ENCODE assay signal across 9 mouse cellular contexts in the genomic region with DNA sequence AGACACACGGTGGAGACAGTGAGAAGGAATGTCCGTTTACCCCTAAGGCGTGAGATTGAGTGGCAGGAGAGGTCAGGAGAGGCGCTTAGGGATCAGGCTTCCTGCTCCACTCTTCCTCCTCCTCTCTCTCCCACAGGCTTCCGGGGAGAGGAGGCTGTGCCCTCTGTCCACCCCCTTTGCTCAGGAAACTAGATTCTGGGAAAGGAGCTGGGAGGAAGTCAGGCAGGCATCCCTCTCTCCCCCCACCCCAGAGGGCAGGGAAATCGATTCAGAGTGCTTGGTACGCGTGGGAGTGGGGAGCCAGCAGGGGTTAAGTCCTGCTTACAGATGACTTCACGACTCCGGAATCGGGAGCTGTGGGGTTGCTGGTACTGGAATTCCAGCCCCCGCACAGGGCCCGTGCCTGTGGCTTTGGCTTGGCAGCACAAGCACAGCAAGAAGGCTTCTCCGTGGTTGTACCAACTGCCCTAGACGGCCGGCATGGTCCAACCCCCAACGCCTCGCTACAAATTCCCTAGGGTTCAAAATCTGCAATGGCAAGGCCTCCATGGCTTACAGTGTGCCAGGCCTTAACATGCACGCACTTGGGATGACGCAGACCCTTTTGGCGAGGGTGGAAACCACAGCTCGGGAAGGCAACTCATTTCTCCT. TPM values are rescaled to one million over a fixed set of nuclear protein-coding genes. Genes with fewer than 3 reads are reported as not detected.
DNase-seq lines count a peak whose midpoint lies in the region; ATAC-seq and TF ChIP-seq lines count a peak whose summit lies in the region.
"Had no signal": no experiment of that assay in that cellular context is flagged by ENCODE, and none has a peak within 500 bp of the region (broad histone marks: within the 10 kb centered on the region; RNA-seq: fewer than 3 reads in every experiment).

No protein-coding gene starts in this region.

- H3K4me3 ChIP-seq in kidney, adult 2 months (ENCODE audit: insufficient read depth, low read depth, low read length): peak overlapping the region; percentile 18
- H3K4me3 ChIP-seq in lung, postnatal 0 days (ENCODE audit: low read depth, low read length): no peak overlapping the region

- peaks cover 10% of the 10 kb centered on the region for H3K36me3 ChIP-seq in kidney, adult 2 months (ENCODE audit: control insufficient read depth, insufficient read depth, low read length)
- H3K36me3 ChIP-seq in lung, postnatal 0 days (ENCODE audit: insufficient read depth, low read length): peaks cover 13% of the 10 kb centered on the region; the same call in 1 of the 2 replicates

- peak overlapping the region; percentile 2 for H3K4me2 ChIP-seq in lung, postnatal 0 days (replicated peaks; ENCODE audit: low read depth, low read length)

- ATAC-seq in lung, postnatal 0 days: peak; percentile 28
- no peak for ATAC-seq in cerebellum, adult (ENCODE audit: insufficient number of reproducible peaks, low FRiP score, low TSS enrichment)
- ATAC-seq in erythroblast, adult 5-6 weeks (replicated peaks; ENCODE audit: low FRiP score, poor library complexity, severe bottlenecking): no peak

- peaks cover 54% of the 10 kb centered on the region for H3K4me1 ChIP-seq in kidney, adult 2 months (ENCODE audit: control insufficient read depth, insufficient read depth, low read length)
- peaks cover 55% of the 10 kb centered on the region for H3K4me1 ChIP-seq in lung, postnatal 0 days (ENCODE audit: insufficient read depth, low read depth, low read length)

- DNase-seq in embryo, embryonic 10 days (ENCODE audit: low spot score): peak; percentile 60
- DNase-seq in embryo, embryonic 10.5 days (ENCODE audit: low spot score): no peak
- peak; percentile 66 for DNase-seq in gastrocnemius, adult 18-20 months (ENCODE audit: low spot score)
- DNase-seq in kidney, adult 2 months: peak; percentile 78
- DNase-seq in lung, postnatal 0 days (ENCODE audit: low spot score): peak; percentile 58
- DNase-seq in spleen, adult 12 weeks (ENCODE audit: low spot score): no peak

- no peak for TF ChIP-seq CTCF in kidney, adult 2 months (conservative IDR thresholded peaks at IDR 0.05; ENCODE audit: insufficient read depth, insufficient read length, low read depth, low read length)
- TF ChIP-seq CTCF in lung, postnatal 0 days (IDR thresholded peaks at IDR 0.05): no peak; the same call in 1 of the 2 replicates

- no peaks in the 10 kb centered on the region for H3K9me3 ChIP-seq in lung, postnatal 0 days (ENCODE audit: low read length)

- peak overlapping the region; percentile 3; the same call in 1 of the 2 replicates for H3K9ac ChIP-seq in lung, postnatal 0 days (replicated peaks; ENCODE audit: low read depth)

- TF ChIP-seq POLR2A in kidney, adult 2 months (IDR thresholded peaks at IDR 0.05; ENCODE audit: low read depth, low read length): no peak

- peak overlapping the region; percentile 98 for H3K27ac ChIP-seq in kidney, adult 2 months (ENCODE audit: insufficient read depth, low read depth, low read length)
- peak overlapping the region; percentile 81 for H3K27ac ChIP-seq in lung, postnatal 0 days (ENCODE audit: low read length)

- no peaks in the 10 kb centered on the region for H3K27me3 ChIP-seq in kidney, adult 2 months (replicated peaks; ENCODE audit: control insufficient read depth, insufficient read depth, low read length)
- H3K27me3 ChIP-seq in lung, postnatal 0 days (replicated peaks; ENCODE audit: insufficient read depth, low read length): no peaks in the 10 kb centered on the region

- no peak for TF ChIP-seq EP300 in lung, postnatal 0 days (IDR thresholded peaks at IDR 0.05)

- WGBS in kidney, adult 2 months: 10% methylated on average over 22 of the region's 22 CpGs
- 19% methylated on average over 22 of the region's 22 CpGs for WGBS in lung, postnatal 0 days

RNA-seq across cellular contexts. Expression of a gene that starts 11.0 kb away (rescaled TPM):
- total RNA-seq in gastrocnemius, adult 18-20 months (2021): 10 to 100 TPM; 62.6 to 77.3 TPM
- 194 and 212 TPM in 2 replicates for polyA plus RNA-seq in kidney, adult 2 months (2012; rRNA removed)
- polyA plus RNA-seq in lung, postnatal 0 days (2015; fragmentation: Nextera tagmentation; extraction: Ambion mirVana): 217 and 289 TPM in 2 replicates
- 0.38 and 0.42 TPM in 2 replicates for total RNA-seq in erythroblast, adult 5-6 weeks (2015; ENCODE audit: low replicate concordance)
- total RNA-seq in erythroblast, adult 5-6 weeks (2017; ENCODE audit: low replicate concordance): 0.09 and 0.98 TPM in 2 replicates

RNA-seq across cellular contexts. Expression of a gene that starts 24.1 kb away (rescaled TPM):
- 10 to 100 TPM; 26.0 to 26.2 TPM for total RNA-seq in gastrocnemius, adult 18-20 months (2021)
- polyA plus RNA-seq in kidney, adult 2 months (2012; rRNA removed): 94.5 and 122 TPM in 2 replicates
- polyA plus RNA-seq in lung, postnatal 0 days (2015; fragmentation: Nextera tagmentation; extraction: Ambion mirVana): 63.5 and 66.2 TPM in 2 replicates
- 7.1 and 9.8 TPM in 2 replicates for total RNA-seq in erythroblast, adult 5-6 weeks (2015; ENCODE audit: low replicate concordance)
- 3.7 and 17.0 TPM in 2 replicates for total RNA-seq in erythroblast, adult 5-6 weeks (2017; ENCODE audit: low replicate concordance)

RNA-seq across cellular contexts. Expression of a gene that starts 27.7 kb away (rescaled TPM):
- under 1 TPM; 0.59 to 0.78 TPM for total RNA-seq in gastrocnemius, adult 18-20 months (2021)
- 1.4 and 2.6 TPM in 2 replicates for polyA plus RNA-seq in kidney, adult 2 months (2012; rRNA removed)
- polyA plus RNA-seq in lung, postnatal 0 days (2015; fragmentation: Nextera tagmentation; extraction: Ambion mirVana): 71.4 and 81.2 TPM in 2 replicates
- total RNA-seq in erythroblast, adult 5-6 weeks (2015; ENCODE audit: low replicate concordance): not detected in 2 replicates
- not detected in 2 replicates for total RNA-seq in erythroblast, adult 5-6 weeks (2017; ENCODE audit: low replicate concordance)

RNA-seq across cellular contexts. Expression of a gene that starts 28.1 kb away (rescaled TPM):
- total RNA-seq in gastrocnemius, adult 18-20 months (2021): 1 to 10 TPM; 3.8 to 6.5 TPM
- 22.1 and 23.4 TPM in 2 replicates for polyA plus RNA-seq in kidney, adult 2 months (2012; rRNA removed)
- polyA plus RNA-seq in lung, postnatal 0 days (2015; fragmentation: Nextera tagmentation; extraction: Ambion mirVana): 23.5 and 32.9 TPM in 2 replicates
- total RNA-seq in erythroblast, adult 5-6 weeks (2015; ENCODE audit: low replicate concordance): not detected in 2 replicates
- total RNA-seq in erythroblast, adult 5-6 weeks (2017; ENCODE audit: low replicate concordance): not detected in 2 replicates

RNA-seq across cellular contexts. Expression of a gene that starts 29.7 kb away (rescaled TPM):
- total RNA-seq in gastrocnemius, adult 18-20 months (2021): not detected
- polyA plus RNA-seq in kidney, adult 2 months (2012; rRNA removed): 0.04 TPM in 1 of 2 replicates, not detected in the other
- 29.7 and 42.6 TPM in 2 replicates for polyA plus RNA-seq in lung, postnatal 0 days (2015; fragmentation: Nextera tagmentation; extraction: Ambion mirVana)
- not detected in 2 replicates for total RNA-seq in erythroblast, adult 5-6 weeks (2015; ENCODE audit: low replicate concordance)
- total RNA-seq in erythroblast, adult 5-6 weeks (2017; ENCODE audit: low replicate concordance): not detected in 2 replicates
- total RNA-seq: gastrocnemius, postnatal 36 days had no signal

Comparison
In these comparisons a context has a peak if more than half of its experiments do, and no peak if none do; other contexts are left out.
1. DNase-seq: peak in embryo, embryonic 10 days (single experiment), gastrocnemius, adult 18-20 months (single experiment), kidney, adult 2 months (single experiment) and lung, postnatal 0 days (single experiment); none in embryo, embryonic 10.5 days (single experiment) and spleen, adult 12 weeks (single experiment).
2. RNA of a gene that starts 11.0 kb away (total RNA-seq): 62.6 to 77.3 TPM in gastrocnemius, adult 18-20 months; 0.09 to 0.98 TPM in erythroblast, adult 5-6 weeks; every median in the first group is over 10 times any median in the second.